Mouse (Mus musculus) right cerebral cortex, postnatal 25 days (tissue): ENCODE measurements around the gene Lrp4.

Experiments used
- DNase-seq: peaks from one replicate; pipeline ENCODE4 v3.0.0; 2022

Lrp4 gene

GRCm38 (mm10) chr2:91457259-91457655, at the start of gene Lrp4:
Gene Lrp4, plus strand, starts transcription at chr2:91457511.
- no peak for DNase-seq

GRCm38 (mm10) chr2:91408031-91408430, 49.3 kb upstream of the Lrp4 start:
- no peak for DNase-seq

GRCm38 (mm10) chr2:91411473-91411872, 45.8 kb upstream of the Lrp4 start:
- DNase-seq: no peak

- no peak for DNase-seq
Observed at GRCm38 (mm10) chr2:91412361-91412760, 45.0 kb upstream of the Lrp4 start.

GRCm38 (mm10) chr2:91413811-91414210, 43.5 kb upstream of the Lrp4 start:
- DNase-seq: no peak

GRCm38 (mm10) chr2:91421641-91422040, 35.7 kb upstream of the Lrp4 start:
- no peak for DNase-seq

- DNase-seq: no peak
Observed at GRCm38 (mm10) chr2:91424061-91424720, 33.1 kb upstream of the Lrp4 start.

- no peak for DNase-seq
Observed at GRCm38 (mm10) chr2:91426321-91426720, 31.0 kb upstream of the Lrp4 start.

- no peak for DNase-seq
Observed at GRCm38 (mm10) chr2:91429146-91429545, 28.2 kb upstream of the Lrp4 start.

- no peak for DNase-seq
Observed at GRCm38 (mm10) chr2:91429915-91430599, 27.3 kb upstream of the Lrp4 start.

GRCm38 (mm10) chr2:91430600-91430919, 26.8 kb upstream of the Lrp4 start:
- DNase-seq: no peak

- DNase-seq: no peak
Observed at GRCm38 (mm10) chr2:91436713-91437112, 20.6 kb upstream of the Lrp4 start.

- DNase-seq: no peak
Observed at GRCm38 (mm10) chr2:91437116-91437815, 20.0 kb upstream of the Lrp4 start.

GRCm38 (mm10) chr2:91439271-91439670, 18.0 kb upstream of the Lrp4 start:
- DNase-seq: no peak

GRCm38 (mm10) chr2:91439876-91440275, 17.4 kb upstream of the Lrp4 start:
- no peak for DNase-seq

GRCm38 (mm10) chr2:91440686-91441085, 16.6 kb upstream of the Lrp4 start:
- DNase-seq: no peak

GRCm38 (mm10) chr2:91441715-91442114, 15.6 kb upstream of the Lrp4 start:
- no peak for DNase-seq

- no peak for DNase-seq
Observed at GRCm38 (mm10) chr2:91442241-91442640, 15.1 kb upstream of the Lrp4 start.

GRCm38 (mm10) chr2:91444286-91444892, 12.9 kb upstream of the Lrp4 start, which contains the start of gene 1110051M20Rik:
Gene 1110051M20Rik, minus strand, starts transcription at chr2:91444704.
- peak; percentile 85 for DNase-seq

- no peak for DNase-seq
Observed at GRCm38 (mm10) chr2:91449662-91450061, 7.6 kb upstream of the Lrp4 start.

GRCm38 (mm10) chr2:91450316-91450715, 7.0 kb upstream of the Lrp4 start:
- no peak for DNase-seq

GRCm38 (mm10) chr2:91452658-91453057, 4.7 kb upstream of the Lrp4 start:
- DNase-seq: no peak

- no peak for DNase-seq
Observed at GRCm38 (mm10) chr2:91453231-91454075, 3.9 kb upstream of the Lrp4 start.
